Mouse (Mus musculus): Measurements from ENCODE around the gene Slit3. TPM values are rescaled to one million over a fixed set of nuclear protein-coding genes. Genes with fewer than 3 reads are reported as not detected.

The Slit3 gene
- total and polyA plus RNA-seq, 3 experiments, result 0.55 to 4.8 (median 2.8) TPM

- DNase-seq (ENCODE audit: extremely low read depth), result no peak
- Histone ChIP-seq H3K27me3 (replicated peaks) (no peaks in the 10 kb centered on the region), H3K36me3 (replicated peaks in 1 of 2; ENCODE audit: control insufficient read depth in 1 of 2, insufficient read depth in 1 of 2, low read length in 1 of 2) (no peaks in the 10 kb centered on the region), H3K4me3 (replicated peaks in 1 of 3; ENCODE audit: low read depth in 2 of 3, low read length in 2 of 3, poor library complexity in 1 of 3) (no peak overlapping the region), H3K79me2 (replicated peaks; ENCODE audit: control insufficient read depth, extremely low read depth, insufficient read depth, poor library complexity, severe bottlenecking) (no peaks in the 10 kb centered on the region), H3K4me1 (ENCODE audit: control insufficient read depth in 1 of 2, insufficient read depth in 2 of 2) (peaks cover 0 to 7% of the 10 kb centered on the region in 2 experiments; a peak in 2 of 4 replicates), H3K9ac (ENCODE audit: insufficient read depth, low read depth) (no peak overlapping the region), H3K4me2 (ENCODE audit: insufficient read depth, low read depth, poor library complexity, severe bottlenecking) (no peak overlapping the region), H3K27ac (ENCODE audit: insufficient read depth, low read depth) (no peak overlapping the region), H3K9me3 (replicated peaks; ENCODE audit: low read length) (peaks cover 6% of the 10 kb centered on the region)
- dilution Hi-C loops (cut with MboI; ENCODE audit: extremely low pct_ligation_motif_present, extremely low pct_unique_long_range_greater_than_20kb, low sequenced_read_pairs), result no loop called here
- TF ChIP-seq EP300 (IDR thresholded peaks at IDR 0.05; ENCODE audit: low read length), result no peak
- TF ChIP-seq SIN3A (IDR thresholded peaks at IDR 0.05; ENCODE audit: low read length), result no peak
- no peak for TF ChIP-seq IRF4 (IDR thresholded peaks at IDR 0.05; ENCODE audit: low read depth, low read length)
- TF ChIP-seq BHLHE40 (IDR thresholded peaks at IDR 0.05; ENCODE audit: low read depth, low read length), result no peak
- no peak for TF ChIP-seq USF2 (conservative IDR thresholded peaks at IDR 0.05; ENCODE audit: low read depth, low read length)
- TF ChIP-seq CHD2 (IDR thresholded peaks at IDR 0.05; ENCODE audit: low read length), result no peak
- no peak for TF ChIP-seq SMC3 (IDR thresholded peaks at IDR 0.05; ENCODE audit: low read depth, low read length)
- no peak for TF ChIP-seq ZKSCAN1 (IDR thresholded peaks at IDR 0.05; ENCODE audit: borderline replicate concordance, low read depth, low read length)
- no peak for TF ChIP-seq RCOR1 (conservative IDR thresholded peaks at IDR 0.05; ENCODE audit: low read depth, low read length)
- no peak for TF ChIP-seq ZC3H11A (IDR thresholded peaks at IDR 0.05; ENCODE audit: low read depth, low read length)
- no peak for TF ChIP-seq CHD1 (IDR thresholded peaks at IDR 0.05; ENCODE audit: low read depth, low read length)
- TF ChIP-seq MEF2A (IDR thresholded peaks at IDR 0.05; ENCODE audit: borderline replicate concordance, low read depth, low read length), result no peak
- no peak for TF ChIP-seq JUN (IDR thresholded peaks at IDR 0.05; ENCODE audit: insufficient read depth, low read depth, low read length)
- TF ChIP-seq GABPA (IDR thresholded peaks at IDR 0.05; ENCODE audit: insufficient replicate concordance, low read depth, low read length), result no peak
- no peak for TF ChIP-seq ZNF384 (IDR thresholded peaks at IDR 0.05; ENCODE audit: low read depth, low read length)
- in situ Hi-C loops (cut with MboI; ENCODE audit: low pct_ligation_motif_present, low pct_unique_long_range_greater_than_20kb, low sequenced_read_pairs), result no loop called here
Observed at GRCm38 (mm10) chr11:35118731-35119130, 2.3 kb upstream of the Slit3 start.

GRCm38 (mm10) chr11:35119360-35119759 lies 1.7 kb upstream of the Slit3 start:
- peak; percentile 92 for TF ChIP-seq SMC3 (IDR thresholded peaks at IDR 0.05; ENCODE audit: low read depth, low read length)
- no peak for TF ChIP-seq CHD1 (IDR thresholded peaks at IDR 0.05; ENCODE audit: low read depth, low read length)
- TF ChIP-seq ETS1 (conservative IDR thresholded peaks at IDR 0.05; ENCODE audit: low read depth, low read length), result no peak
- TF ChIP-seq NELFE (IDR thresholded peaks at IDR 0.05; ENCODE audit: low read depth, low read length), result no peak
- peak; percentile 50; the same call in 1 of the 2 replicates for TF ChIP-seq ZC3H11A (IDR thresholded peaks at IDR 0.05; ENCODE audit: low read depth, low read length)
- no peak for TF ChIP-seq HCFC1 (IDR thresholded peaks at IDR 0.05; ENCODE audit: low read depth, low read length)
- TF ChIP-seq MXI1 (IDR thresholded peaks at IDR 0.05; ENCODE audit: low read depth, low read length), result no peak
- 0 out of 2 replicates have a peak, but pooled peaks have one; percentile 25 for TF ChIP-seq TCF12 (IDR thresholded peaks at IDR 0.05; ENCODE audit: low read depth, low read length)
- TF ChIP-seq RAD21 (IDR thresholded peaks at IDR 0.05; ENCODE audit: low read depth, low read length), result peak; percentile 74
- peak; percentile 67 to 84 for TF ChIP-seq CTCF (conservative IDR thresholded peaks at IDR 0.05 in 1 of 2, IDR thresholded peaks at IDR 0.05 in 1 of 2; ENCODE audit: low read depth in 2 of 2, low read length in 2 of 2)
- peak; percentile 30; the same call in 1 of the 2 replicates for TF ChIP-seq ELF1 (IDR thresholded peaks at IDR 0.05; ENCODE audit: low read depth, low read length)
- no peak for TF ChIP-seq MAFK (IDR thresholded peaks at IDR 0.05; ENCODE audit: insufficient replicate concordance, low read length)
- TF ChIP-seq IRF4 (IDR thresholded peaks at IDR 0.05; ENCODE audit: low read depth, low read length), result 0 out of 2 replicates have a peak, but pooled peaks have one; percentile 20
- no peak for TF ChIP-seq E2F4 (IDR thresholded peaks at IDR 0.05; ENCODE audit: insufficient replicate concordance, low read depth, low read length)
- no peak for TF ChIP-seq KAT2A (IDR thresholded peaks at IDR 0.05; ENCODE audit: insufficient replicate concordance, low read length)
- TF ChIP-seq POLR2A (IDR thresholded peaks at IDR 0.05; ENCODE audit: low read depth, low read length), result no peak
- TF ChIP-seq BHLHE40 (IDR thresholded peaks at IDR 0.05; ENCODE audit: low read depth, low read length), result peak; percentile 78
- TF ChIP-seq MAZ (IDR thresholded peaks at IDR 0.05; ENCODE audit: low read depth, low read length), result no peak
- no peak overlapping the region for H3K4me2 ChIP-seq (ENCODE audit: insufficient read depth, low read depth, poor library complexity, severe bottlenecking)
- H3K27ac ChIP-seq (ENCODE audit: insufficient read depth, low read depth), result no peak overlapping the region

More at GRCm38 (mm10) chr11:35119360-35119759, 1.7 kb upstream of the Slit3 start:
- in situ Hi-C loops (cut with MboI; ENCODE audit: low pct_ligation_motif_present, low pct_unique_long_range_greater_than_20kb, low sequenced_read_pairs), result no loop called here
- Histone ChIP-seq H3K4me3 (replicated peaks in 1 of 3; ENCODE audit: low read depth in 2 of 3, low read length in 2 of 3, poor library complexity in 1 of 3) (no peak overlapping the region), H3K9me3 (replicated peaks; ENCODE audit: low read length) (peaks cover 6% of the 10 kb centered on the region), H3K27me3 (replicated peaks) (no peaks in the 10 kb centered on the region), H3K4me1 (ENCODE audit: control insufficient read depth in 1 of 2, insufficient read depth in 2 of 2) (peaks cover 0 to 7% of the 10 kb centered on the region in 2 experiments; a peak in 2 of 4 replicates), H3K9ac (ENCODE audit: insufficient read depth, low read depth) (no peak overlapping the region), H3K79me2 (replicated peaks; ENCODE audit: control insufficient read depth, extremely low read depth, insufficient read depth, poor library complexity, severe bottlenecking) (no peaks in the 10 kb centered on the region), H3K36me3 (replicated peaks in 1 of 2; ENCODE audit: control insufficient read depth in 1 of 2, insufficient read depth in 1 of 2, low read length in 1 of 2) (no peaks in the 10 kb centered on the region)
- dilution Hi-C loops (cut with MboI; ENCODE audit: extremely low pct_ligation_motif_present, extremely low pct_unique_long_range_greater_than_20kb, low sequenced_read_pairs), result no loop called here
- DNase-seq (ENCODE audit: extremely low read depth), result peak; percentile 64
